Mouse (Mus musculus): Measurements from ENCODE around the gene Prkcb.

GRCm38 (mm10) chr7:122477118-122477517 is 188.6 kb downstream of the Prkcb start:
- TF ChIP-seq CTCF (IDR thresholded peaks at IDR 0.05; ENCODE audit: borderline replicate concordance, extremely low read depth, insufficient read depth, insufficient read length) (peak; percentile 31; the same call in 1 of the 2 replicates), POLR2A (IDR thresholded peaks at IDR 0.05; ENCODE audit: borderline replicate concordance, extremely low read depth, insufficient read depth, insufficient read length, poor library complexity, severe bottlenecking) (no peak)
